Mouse (Mus musculus) thymus, adult 2 months (tissue): ENCODE results near the gene AI593442.

ENCODE experiments used
- CTCF ChIP-seq: fragments of 200-500 bp; IDR thresholded peaks from 2 replicates; pipeline ENCODE4 v1.5.1; 2012; ENCODE audit warnings: mild to moderate bottlenecking, control low read depth, low read length, moderate library complexity, borderline replicate concordance; ENCODE audit not compliant: control insufficient read depth, poor library complexity, insufficient read depth; ENCODE audit errors: extremely low read depth
- POLR2A ChIP-seq: fragments of 200-500 bp; IDR thresholded peaks from 2 replicates; pipeline ENCODE4 v1.6.1; 2012; ENCODE audit warnings: mild to moderate bottlenecking, low read length, control low read depth, moderate library complexity; ENCODE audit not compliant: control insufficient read depth, poor library complexity, insufficient read depth; ENCODE audit errors: extremely low read depth

DNA sequence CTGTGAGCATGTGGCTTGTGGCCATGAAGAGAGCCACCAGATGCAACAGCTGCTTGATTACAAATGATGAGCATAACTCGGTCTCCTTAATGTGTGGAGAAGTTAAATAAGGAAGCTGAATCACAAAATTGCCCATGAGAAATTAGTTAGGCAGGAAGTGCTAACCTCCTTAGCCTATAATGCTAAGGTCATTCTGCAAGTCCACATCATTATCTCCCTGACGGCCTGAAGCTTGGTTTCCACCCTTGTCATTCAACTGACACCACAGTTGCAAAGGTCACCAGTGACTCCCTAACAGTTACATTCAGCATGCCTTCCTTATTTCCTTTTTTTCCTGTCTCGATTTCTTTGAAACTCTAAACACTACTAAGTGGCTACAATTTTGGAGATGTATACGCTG is 55.7 kb downstream of the AI593442 start:
- no peak for TF ChIP-seq CTCF
- TF ChIP-seq POLR2A = no peak
